Mouse (Mus musculus) stomach, postnatal 0 days (tissue): ENCODE data around the gene Tgfb2.

ENCODE experiments used
- CTCF ChIP-seq: IDR thresholded peaks from 2 replicates; pipeline ENCODE4 v1.5.1; 2016; ENCODE audit warnings: antibody characterized with exemption, low read depth, mild to moderate bottlenecking, moderate library complexity
- EP300 ChIP-seq: optimal IDR thresholded peaks from 2 replicates; pipeline ENCODE3; 2016; ENCODE audit warnings: antibody characterized with exemption

DNA sequence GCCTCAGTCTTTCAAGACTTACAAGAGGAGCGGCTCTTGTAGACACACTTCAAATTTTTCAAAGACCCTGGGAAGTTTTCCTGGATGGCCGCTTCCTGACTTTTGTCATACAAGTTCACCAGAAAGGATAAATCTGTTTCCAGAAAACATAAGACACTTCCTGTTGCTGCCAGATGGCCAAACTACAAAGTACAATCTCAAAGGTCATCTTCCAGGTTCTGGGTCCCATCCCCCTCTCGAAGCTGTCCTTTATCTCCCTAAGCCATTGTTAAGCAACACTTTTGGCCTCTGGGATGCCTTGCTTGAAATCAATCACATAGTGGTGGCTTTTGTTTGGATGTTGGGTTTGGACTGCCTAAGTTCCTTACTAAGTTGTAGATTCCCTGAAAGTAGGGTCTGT lies 21.7 kb downstream of the Tgfb2 start:
- no peak for TF ChIP-seq CTCF
- no peak for TF ChIP-seq EP300
